Mouse (Mus musculus) left cerebral cortex, adult 18-20 months (tissue): Measurements from ENCODE around the gene Map3k20. TPM values are rescaled to one million over a fixed set of nuclear protein-coding genes. Genes with fewer than 3 reads are reported as not detected.

Experiments used
- DNase-seq, 2 experiments: peaks; one replicate each; pipeline ENCODE4 v3.0.0; 2021 to 2022; ENCODE audit warnings: low spot score in 2 of 2, mixed read lengths in 1 of 2
- long read RNA-seq, 2 experiments: library from polyadenylated mRNA; stranded (forward); transcript quantifications; one replicate each; pipeline ENCODE4 v2.0.0; 2021
- total RNA-seq, 2 experiments: library from RNA; stranded (reverse); gene quantifications; 2 replicates each; pipeline ENCODE4 v1.2.3; 2021

Map3k20 gene
- 10 to 100 TPM in 1 of 2 experiments, 1 to 10 TPM in 1; 8.7 to 10.1 TPM for total RNA-seq
- long read RNA-seq, experiment 1, full-length matches to known transcripts = 2 of 5 reads
- long read RNA-seq, experiment 1, partial matches to known transcripts = 0 of 5 reads
- long read RNA-seq, experiment 1, other reads (novel, unspliced or antisense) = 3 of 5 reads
- long read RNA-seq, experiment 2, full-length matches to known transcripts = 1 of 2 reads
- long read RNA-seq, experiment 2, partial matches to known transcripts = 1 of 2 reads
- long read RNA-seq, experiment 2, other reads (novel, unspliced or antisense) = 0 of 2 reads

DNA sequence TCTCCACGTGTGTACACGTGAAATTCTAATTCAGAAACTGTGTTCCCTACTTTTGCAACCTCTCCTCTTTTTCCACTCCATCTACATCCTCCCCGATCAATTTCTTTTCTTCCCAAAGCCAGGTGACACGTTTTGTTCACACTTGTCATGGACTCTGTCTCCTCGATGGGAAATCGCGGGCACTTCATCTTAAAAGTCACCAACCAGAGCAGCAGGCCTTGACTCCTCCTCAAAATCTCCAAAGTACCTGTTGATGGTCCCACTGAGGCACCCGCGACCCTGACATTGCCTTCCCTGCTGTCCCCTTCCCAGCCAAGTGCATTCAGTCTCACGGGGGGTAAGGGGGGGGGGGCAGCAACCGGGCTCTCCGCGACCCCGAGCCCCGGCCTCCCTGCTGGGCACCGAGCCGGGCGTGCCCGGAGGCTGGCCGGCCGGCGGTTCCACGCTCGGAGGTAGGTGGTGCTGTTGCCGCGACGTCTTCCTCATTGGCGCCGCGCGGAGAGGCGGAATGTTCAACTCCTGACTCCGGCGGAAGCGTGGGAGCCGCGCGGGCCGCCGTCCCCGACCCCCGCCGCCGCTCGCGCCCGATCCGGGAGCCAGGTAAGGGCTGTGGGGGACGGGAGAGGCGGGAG lies at the start of gene Map3k20:
TSS of gene Map3k20 (plus strand) at position 382 of the 632 bp plus-strand sequence.
- DNase-seq = peak; percentile 34 to 47

DNA sequence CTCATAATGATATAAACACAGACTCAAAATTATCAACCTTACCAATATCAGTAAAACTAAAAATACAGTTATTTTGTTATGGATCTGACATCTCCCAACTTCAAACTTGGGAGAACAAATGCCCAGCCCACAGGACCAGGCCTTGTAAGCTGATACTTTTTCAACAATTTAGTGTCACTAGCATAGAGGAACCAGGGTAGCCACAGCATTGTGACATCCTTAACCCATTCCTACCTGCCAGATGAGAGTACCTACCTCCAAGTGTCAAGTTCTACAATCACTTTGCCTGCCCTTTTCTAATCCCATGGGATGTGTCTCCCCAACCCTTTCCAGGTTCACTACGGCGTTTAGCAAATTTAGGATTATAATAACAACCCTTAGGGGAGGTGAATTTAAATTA lies 47.0 kb upstream of the Map3k20 start:
- no peak for DNase-seq

DNA sequence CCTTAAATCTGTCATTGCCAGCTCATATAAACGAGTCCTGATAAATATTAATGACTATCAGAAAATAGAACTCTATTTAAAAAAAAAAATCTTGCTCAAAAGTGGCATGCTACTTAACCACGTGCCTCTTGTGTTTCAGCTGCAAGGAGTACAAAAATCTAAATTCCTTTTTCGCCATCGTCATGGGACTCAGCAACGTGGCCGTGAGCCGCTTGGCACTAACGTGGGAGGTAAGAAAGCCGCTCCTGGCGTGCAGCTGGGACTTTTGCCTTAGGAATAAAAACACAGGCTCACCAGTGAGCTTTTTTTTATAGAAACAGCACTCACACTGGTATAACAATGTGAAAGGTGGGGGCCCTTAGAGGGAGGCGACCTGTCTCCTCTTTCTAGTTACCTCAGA lies 46.5 kb upstream of the Map3k20 start:
- peak in 1 of 2 experiments; percentile 55 for DNase-seq

DNA sequence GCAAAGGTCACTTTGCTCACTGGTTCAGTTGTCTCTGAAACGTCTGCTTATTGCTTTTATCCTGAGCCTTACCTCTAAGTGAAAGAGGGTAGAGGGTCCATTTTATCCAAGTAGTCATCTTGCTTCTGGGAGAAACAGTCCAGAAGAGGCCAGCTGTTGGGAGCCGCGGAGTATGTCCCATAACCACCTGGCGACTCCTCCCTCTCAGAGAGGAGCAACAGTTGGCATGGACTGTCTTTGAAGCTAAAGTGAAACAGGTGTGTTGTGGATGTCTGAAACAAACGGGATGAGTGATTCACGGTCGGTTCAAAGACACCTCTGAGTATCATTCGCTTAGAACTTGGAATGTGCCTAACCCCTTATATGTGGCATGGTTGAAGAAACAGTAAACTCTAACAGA lies 46.0 kb upstream of the Map3k20 start:
- DNase-seq = no peak

DNA sequence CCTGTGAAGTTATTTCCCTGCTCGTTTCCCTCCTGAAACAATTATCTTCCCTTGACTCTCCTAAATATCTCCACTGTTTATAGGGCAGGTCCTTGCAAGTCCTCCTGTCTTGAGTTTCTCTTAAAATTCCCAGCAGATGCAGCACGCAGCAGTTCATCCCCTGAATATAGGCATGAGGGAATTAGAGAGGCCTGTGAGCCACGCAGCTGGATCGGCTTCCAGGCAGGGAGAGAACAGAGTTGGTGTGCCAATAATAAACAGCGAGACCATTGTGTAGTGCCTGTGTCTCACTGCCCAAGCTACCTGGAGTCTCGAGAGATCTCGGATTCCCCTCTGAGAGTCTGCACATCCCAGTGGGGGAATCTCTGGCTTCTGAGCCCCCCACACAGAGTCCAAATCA lies 45.4 kb upstream of the Map3k20 start:
- no peak for DNase-seq

DNA sequence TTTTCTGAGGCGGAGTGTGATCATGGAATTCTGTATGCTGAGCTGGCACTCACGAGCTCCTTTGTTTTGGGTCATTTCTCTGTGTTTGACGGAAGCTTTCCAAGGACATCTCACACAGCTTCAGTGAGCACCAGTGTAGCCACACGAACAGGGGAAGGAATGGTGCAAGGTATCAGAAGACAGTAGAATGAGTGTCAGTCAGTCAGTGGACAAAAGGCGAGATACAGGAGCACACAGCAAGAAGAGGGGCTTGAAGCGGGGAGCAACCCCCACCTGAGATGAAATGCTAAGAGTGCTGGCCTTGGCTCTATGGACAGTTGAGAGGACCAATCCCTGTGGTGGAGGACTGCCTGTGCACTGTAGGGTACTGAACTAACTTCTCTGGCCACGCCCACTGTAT lies 44.7 kb upstream of the Map3k20 start:
- DNase-seq = no peak

DNA sequence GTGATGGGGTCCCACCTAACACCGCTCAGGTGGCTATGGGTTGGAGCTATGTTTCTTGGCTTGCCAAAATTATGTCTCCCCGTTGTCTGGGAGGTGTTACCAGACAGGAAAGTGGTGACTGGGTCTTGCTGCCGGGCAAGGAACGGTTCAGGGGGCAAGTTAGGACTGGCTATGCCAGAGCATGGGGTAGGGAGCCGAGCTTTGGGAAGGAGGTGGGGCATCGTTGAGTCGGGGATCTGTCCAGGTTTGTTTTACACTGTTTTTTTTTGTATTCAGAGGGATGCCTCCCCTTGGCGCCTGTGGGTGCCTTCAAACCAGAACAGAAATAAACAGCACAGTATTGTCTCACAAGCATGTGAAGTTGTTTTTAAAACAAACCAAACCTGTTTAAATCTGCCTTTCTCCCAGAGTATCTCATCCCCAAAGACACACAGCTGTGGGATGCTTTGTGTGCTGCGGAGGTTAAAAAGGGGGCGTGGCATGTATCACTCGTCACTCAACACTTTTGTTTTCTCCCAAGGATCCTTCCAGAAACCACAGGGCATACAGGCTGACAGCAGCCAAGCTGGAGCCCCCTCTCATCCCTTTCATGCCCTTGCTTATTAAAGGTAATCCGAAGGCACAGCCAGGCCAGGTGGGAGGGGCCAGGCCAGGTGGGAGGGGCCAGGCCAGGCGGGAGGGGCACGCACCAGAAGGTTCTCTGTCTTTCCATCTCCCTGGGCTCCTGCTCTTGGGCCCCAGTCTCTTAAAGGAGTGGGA lies 43.5 kb upstream of the Map3k20 start:
- no peak for DNase-seq

DNA sequence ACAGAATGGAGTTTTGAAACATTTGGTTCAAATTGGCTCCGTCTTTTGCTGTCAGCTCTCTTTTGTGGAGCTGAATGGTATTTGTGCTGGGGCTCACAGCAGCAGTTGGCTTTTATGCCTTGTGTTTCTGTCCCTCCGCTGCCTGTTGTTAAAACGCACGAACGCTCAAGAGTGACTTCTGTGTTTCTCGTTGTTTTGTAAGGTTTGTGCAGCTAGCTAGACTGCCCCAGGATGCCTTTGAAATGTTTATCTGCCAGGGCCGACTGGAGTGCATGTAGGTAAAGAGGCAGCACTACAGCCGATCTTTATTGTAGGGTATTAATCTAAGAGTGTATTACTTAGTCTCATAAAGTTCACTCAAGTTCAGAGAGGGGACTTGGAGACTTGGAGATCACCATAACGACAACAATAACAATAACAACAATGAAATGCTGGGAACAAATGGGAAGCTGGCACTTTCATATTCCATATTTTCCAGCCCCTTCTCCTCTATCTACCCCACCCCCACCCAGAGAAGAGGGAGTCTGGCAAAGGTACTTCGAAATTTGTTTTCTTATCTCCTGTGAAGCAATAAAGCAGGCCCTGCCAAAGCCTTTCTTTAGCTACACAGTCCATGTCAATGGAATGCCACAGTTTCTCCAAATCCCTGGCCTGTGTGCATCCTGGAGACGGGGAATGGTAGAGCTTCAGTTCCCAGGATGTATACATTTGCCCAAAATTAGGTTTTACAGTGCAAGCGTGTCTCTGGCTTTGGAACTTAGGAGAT lies 42.3 kb upstream of the Map3k20 start:
- DNase-seq = no peak

DNA sequence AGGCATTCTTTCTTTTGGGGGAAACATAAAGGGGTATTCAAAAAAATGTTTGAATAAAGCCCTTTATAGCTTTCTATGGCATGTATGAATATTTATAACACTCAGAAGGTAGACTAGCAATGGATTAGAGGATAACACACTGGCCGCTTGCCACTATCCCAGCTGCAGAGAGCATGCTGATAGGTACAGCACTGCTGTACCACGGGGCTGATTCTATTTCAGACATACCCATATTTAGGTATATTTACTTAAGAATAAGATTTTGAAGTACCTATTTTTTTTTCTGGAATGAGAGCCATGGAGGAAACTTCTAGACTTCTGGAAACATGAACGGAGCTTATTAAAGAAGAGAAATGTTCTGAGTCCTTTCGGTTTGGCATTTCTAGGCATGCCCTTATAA lies 39.8 kb upstream of the Map3k20 start:
- no peak for DNase-seq

DNA sequence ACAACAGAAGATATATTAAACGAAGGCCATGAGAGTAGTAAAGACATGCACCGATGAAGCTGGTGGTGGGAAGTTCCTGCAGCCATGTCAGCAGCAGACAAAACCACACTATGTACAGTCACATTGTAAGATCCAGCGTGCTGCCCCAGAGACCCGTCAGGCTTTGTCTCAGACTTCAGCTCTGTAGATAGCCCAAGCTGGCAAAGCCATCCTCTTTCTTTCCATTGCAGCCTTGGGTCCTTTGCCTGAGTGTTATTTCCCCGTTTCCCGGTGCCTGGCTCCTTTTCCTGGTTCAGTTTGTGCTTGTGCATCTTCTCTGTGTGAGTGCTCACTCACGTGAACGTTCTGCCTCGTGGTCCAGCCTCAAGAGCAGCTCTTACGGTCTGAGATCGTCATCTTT lies 39.1 kb upstream of the Map3k20 start:
- no peak for DNase-seq

DNA sequence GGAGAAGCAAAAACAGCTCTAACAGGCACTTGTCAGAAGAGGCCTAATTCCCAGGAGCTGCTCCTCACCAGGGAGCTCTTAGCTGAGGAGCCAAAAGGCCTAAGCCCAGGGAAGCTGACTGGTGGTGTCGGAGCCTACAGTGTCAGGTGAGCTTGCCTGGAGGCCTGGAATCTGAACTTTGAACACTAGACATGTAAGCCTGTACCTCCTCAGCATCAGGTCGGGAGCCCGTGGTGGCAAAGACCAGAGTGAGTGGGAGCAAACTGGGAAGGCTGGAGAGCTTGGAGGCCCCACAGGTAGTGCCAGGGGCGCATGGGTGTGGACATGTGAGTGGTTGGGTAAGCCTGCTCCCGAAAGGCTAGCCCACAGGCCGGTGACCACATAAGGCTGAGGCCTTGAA lies 37.6 kb upstream of the Map3k20 start:
- DNase-seq = no peak

DNA sequence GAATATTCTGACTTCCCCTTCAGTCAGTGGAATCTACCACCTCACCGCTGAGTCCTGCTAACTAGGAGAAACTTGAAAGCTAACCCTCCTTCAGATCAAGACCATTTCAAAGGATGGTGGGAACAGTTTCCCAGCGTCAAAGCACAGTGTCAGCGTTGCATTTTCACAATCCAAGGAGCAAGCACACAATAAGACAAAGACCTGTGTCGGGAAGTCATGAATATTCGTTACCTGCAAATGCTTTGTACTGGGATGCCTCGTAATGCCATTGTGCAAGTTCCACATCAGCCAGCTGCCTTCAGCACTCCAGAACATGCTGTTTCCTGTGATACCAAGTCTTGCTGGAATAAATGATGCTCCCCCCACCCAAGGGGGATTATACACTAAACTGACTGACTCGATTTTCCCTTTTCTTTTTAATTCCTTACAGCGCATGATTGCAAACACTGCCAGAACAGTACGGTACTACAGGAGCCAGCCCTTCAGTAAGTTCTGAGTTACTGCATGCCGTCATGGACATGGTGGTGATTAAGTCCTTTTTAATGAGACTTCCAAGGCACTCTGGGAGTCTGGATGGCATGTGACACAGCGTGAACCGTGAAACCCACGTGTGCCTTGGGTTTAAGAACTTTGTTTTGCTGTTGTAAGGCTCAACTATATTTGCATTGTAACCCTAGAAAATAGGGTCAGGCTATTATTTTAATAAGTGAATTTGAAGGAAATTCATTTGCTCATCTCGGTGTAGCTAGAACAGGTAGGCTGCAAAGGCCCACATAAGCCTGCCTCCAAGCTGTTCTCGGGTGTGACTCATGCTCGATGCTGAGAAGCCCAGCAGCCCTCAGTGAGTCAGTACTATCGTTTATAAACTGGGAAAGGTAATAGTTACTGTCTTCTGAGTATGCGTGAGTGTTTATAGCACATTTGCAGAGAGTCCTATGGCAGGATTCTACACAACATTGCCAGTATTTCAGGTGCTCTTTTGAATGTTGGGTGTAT lies 32.6 kb upstream of the Map3k20 start:
- peak; percentile 34 to 37 for DNase-seq

DNA sequence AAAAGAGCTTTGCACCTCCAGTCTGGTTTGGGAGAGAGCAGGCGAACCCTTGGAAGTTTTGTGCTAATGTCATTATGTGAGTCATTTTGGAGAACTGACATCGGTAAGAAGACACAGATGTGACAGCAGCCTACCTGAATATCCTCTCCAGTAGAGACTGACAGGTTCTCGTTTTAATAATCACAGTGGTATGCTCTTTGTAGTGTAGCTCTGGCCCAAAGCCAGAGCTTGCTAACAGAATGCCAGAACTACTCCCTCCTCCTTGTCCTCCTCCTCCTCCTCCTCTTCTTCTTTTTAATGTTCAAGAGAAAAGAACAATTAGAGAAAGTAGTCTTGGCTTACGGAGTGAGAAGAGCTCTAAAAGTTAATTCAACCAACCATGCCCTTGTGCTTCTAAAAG lies 31.6 kb upstream of the Map3k20 start:
- no peak for DNase-seq

DNA sequence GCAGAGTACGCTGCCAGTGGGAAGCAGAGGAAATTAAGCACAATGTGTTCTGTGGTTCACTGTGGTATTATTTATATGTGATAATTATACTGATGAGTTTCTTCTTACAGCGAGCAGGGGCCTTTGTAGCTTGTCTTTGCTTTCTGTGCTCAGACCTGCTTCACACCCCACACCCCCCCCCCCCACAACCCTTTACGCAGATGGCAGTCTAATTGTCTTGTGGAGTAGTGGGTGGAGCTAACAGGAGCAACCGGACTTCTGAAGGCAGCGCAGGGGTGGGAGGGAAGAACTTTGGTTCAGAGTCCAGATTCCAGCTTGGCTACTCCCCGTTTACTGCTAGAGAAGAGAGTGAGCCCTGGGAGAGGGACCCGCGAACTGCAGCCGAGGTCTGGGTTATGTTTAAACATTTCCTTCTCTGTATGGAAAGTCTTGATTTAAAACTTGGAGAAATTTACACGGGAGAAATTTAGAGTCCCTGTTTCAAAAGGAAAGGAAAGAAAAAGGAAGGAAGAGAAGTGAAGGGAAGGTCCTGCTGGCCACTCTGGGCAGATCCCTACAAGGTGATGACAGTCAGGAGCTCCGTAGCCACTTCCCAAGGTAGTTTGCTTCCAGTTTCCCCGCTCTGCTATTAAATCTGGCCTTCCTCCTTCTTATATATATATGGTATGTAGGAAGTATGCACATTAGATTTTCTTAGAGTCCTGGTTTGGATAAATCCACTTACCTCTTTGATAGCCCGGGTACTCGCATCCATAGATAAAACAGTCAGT lies 30.4 kb upstream of the Map3k20 start:
- DNase-seq = no peak

DNA sequence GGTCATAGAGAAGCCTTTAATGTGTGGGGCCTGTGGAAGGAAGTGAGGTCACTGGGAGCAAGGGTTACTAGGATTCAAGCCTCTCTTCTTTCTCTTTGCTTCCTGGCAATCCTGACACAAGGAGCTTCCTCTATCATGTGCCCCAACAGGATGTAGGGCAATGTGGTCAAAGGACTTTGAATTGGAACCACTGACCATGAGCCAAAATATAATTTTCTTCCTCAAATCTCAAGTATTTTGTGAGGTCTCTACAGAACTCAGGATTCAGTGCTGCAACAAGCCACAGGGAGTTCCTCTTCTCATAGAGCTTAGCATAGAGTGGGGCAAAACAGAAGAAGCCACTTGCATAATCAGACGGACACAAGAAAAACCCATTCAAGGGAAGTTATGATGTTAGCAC lies 24.7 kb upstream of the Map3k20 start:
- no peak for DNase-seq

DNA sequence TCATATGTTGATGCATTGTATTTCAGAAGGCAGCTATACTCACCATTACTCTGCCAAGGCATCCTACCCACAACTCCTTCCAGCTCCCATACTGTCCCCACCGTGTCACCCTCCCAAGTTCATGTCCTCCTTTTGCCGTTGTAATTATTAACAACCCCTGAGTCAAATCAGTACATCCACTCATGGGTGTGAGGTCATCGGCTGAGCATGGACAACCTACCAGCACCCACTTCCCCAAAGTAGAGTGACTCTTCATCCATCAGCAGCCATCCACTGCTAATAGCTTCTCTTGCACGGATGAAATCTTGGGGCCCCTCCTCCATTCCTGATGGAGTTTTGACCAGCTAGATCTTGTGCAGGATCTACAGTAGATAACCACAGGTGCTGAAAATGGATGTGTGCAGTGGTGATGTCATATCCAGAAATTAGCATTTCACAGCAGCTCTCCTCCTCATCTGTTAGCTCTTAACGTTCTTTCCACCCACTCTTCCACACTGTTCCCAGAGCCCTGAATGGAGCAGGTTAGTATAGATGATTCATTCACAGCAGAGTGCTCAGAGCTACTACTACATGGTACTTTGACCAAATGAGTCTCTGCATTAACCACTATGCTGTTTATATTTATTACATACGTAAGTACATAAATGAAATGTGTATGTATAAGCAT lies 22.5 kb upstream of the Map3k20 start:
- DNase-seq = peak in 1 of 2 experiments; percentile 8

DNA sequence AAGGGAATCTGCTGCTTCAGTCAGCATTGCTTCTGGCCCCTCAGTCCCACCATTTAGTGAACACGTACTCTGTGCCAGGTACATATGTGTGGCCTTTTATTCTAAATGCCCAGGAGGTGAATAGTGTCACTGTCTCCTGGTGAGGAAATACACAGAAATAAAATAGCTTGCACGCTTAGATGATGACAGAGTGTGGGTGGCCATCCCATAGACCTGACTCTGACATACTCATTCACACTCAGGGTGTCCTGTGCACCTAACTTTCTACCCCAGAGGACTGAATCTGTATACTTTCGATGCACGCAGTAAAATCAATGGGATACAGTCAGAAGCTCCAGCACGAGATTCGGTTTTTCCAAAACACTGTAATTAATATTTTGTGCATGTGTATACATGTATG lies 18.0 kb upstream of the Map3k20 start:
- DNase-seq = no peak

DNA sequence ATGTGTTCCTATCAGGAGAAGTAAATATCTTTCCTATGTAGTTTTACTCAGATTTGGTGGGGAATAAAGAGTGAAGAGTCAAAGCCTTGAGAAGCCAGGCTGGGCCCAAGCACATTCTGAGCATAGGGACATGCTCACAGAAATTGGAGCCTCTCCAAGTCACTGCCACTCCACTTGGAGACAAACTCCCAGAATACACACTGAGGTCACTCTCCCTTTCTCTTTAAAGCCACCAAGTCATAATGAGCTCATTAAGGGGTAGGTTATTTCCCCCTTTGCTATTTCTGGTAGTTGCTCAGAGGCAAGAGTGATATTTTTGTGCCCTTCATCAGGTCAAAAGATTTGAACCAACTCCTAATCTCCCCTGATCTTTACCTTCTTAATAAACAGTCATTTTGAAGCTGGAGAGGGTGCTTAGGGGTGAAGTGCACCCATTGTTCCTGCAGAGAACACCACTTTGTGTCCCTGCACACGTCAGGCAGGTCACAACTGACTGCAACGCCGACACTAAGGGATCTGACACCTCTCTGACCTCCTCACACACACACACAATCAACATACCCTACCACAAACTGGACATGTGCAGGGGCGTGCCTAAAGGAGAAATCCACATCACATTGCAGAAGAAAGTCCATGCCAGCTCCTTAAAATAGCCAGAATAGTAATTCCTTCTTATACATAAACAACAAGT lies 15.6 kb upstream of the Map3k20 start:
- DNase-seq = no peak
